Mouse (Mus musculus): ENCODE results near the gene Erp29. TPM values are rescaled to one million over a fixed set of nuclear protein-coding genes. Genes with fewer than 3 reads are reported as not detected.

Gene Erp29
- polyA plus RNA-seq, 1 experiment from 2014 or later: 117 TPM

DNA sequence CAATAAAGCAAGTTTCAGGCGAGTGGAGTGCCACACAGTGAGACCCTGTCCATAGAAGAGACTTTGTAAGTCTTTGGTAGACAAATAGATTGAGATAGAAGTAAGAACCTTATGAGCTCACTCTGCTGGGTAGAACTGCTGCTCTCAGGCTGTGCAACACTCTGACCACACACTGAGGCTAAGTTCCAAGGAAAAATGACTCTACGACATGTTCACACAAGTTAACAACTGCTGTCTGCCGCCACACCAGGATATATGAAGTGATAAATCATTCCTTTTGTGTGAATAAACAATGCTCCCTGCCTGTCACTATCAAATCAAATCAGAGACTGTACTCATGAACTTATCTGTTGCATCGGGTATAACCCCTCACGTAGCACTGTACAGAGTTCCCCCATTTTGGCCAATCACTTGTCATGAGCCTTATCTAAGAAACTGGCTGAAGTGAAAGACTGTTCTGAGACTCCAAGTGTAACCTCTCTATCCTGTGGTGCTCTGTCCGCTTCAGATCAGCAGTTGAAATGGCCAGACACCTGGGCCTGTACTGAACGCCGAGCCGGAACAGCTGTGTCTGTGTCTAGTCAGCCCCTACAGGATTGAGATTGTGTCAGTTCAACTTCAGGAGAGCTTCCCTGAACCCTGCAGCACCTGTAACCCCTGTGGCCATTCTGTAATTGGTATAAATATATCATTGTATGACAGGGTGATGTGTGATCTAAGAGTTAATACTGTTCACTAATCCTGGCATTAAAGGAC lies 3.4 kb upstream of the Erp29 start:
- 42% methylated on average over 9 of the region's 9 CpGs for WGBS
- DNase-seq (no peak), ATAC-seq (ENCODE audit: insufficient read depth) (no peak)
- Histone ChIP-seq H3K4me3 (ENCODE audit: low read depth, low read length) (no peak overlapping the region), H3K36me3 (ENCODE audit: insufficient read depth) (no peaks in the 10 kb centered on the region), H3K9ac (no peak overlapping the region), H3K27me3 (ENCODE audit: insufficient read depth, low read length) (no peaks in the 10 kb centered on the region), H3K9me3 (ENCODE audit: low read depth, low read length) (no peaks in the 10 kb centered on the region), H3K4me2 (no peak overlapping the region), H3K27ac (ENCODE audit: low read depth) (no peak overlapping the region), H3K4me1 (ENCODE audit: insufficient read depth) (peaks cover 14% of the 10 kb centered on the region)
- no peak for TF ChIP-seq CTCF (IDR thresholded peaks at IDR 0.05; ENCODE audit: low read depth)

DNA sequence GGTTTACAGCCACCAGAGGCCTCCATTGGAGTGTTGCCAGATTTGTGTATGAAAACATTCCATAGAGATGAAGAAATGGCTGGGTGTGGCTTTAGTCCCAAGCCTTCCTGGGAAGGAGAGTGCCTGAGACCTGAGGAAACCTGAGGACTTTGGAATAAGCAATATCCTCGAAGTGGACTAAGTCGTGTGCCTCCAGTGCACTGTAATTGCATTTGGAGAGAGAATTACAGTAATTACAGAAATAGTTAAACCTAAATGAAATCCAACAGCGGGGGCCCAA lies 2.1 kb upstream of the Erp29 start:
- no peak overlapping the region for H3K9ac ChIP-seq
- no peak for TF ChIP-seq CTCF (IDR thresholded peaks at IDR 0.05; ENCODE audit: low read depth)
- H3K9me3 ChIP-seq (ENCODE audit: low read depth, low read length): no peaks in the 10 kb centered on the region
- peak overlapping the region; percentile 72; the same call in 1 of the 2 replicates for H3K4me2 ChIP-seq
- peak overlapping the region; percentile 44; the same call in 1 of the 2 replicates for H3K27ac ChIP-seq (ENCODE audit: low read depth)
- peaks cover 14% of the 10 kb centered on the region for H3K4me1 ChIP-seq (ENCODE audit: insufficient read depth)
- DNase-seq (peak; percentile 77), ATAC-seq (ENCODE audit: insufficient read depth) (no peak)
- 69% methylated on average over 3 of the region's 3 CpGs for WGBS
- peaks cover 8% of the 10 kb centered on the region for H3K36me3 ChIP-seq (ENCODE audit: insufficient read depth)
- no peak overlapping the region for H3K4me3 ChIP-seq (ENCODE audit: low read depth, low read length)
- no peaks in the 10 kb centered on the region for H3K27me3 ChIP-seq (ENCODE audit: insufficient read depth, low read length)

DNA sequence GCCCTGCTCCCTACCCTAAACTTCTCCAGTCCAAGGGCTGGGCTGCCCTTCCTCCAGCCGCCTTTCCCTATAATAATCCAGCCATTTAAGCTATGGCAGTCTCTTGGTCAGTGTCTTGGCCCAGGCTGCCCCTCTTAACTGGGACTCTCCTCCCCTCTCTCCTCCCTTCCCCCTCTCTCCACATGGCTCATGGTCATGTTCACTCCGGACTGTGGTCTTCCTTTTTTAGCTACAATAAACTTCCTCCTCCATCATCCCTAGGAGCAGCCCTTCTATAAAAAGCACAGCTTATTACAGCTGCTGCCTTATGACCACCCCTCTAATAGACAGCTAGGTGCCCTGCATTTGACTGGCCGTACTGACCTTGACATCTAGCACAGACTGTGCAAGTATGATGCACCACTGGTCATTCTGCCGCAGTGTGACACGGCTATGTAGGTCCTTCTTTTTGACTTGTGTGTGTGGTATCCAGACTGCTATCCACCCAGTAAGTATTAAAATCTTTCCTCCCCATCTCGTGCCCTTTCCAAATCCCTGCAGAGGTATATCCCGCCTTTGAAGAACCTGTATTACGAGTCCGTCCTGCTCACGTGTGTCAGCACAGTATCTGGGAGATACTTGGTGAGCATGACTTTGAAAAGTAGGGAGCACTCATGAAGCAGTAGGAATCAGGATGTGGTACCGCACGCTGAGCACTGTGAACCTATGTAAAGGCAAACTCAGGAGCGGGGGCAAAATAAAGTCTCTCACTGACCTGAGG lies 1.6 kb upstream of the Erp29 start:
- Histone ChIP-seq H3K4me1 (ENCODE audit: insufficient read depth) (peaks cover 14% of the 10 kb centered on the region), H3K27ac (ENCODE audit: low read depth) (peak overlapping the region; percentile 44; the same call in 1 of the 2 replicates), H3K9ac (0 out of 2 replicates have a peak overlapping the region, but pooled peaks have one; percentile 88), H3K36me3 (ENCODE audit: insufficient read depth) (peaks cover 13% of the 10 kb centered on the region), H3K4me2 (peak overlapping the region; percentile 72), H3K9me3 (ENCODE audit: low read depth, low read length) (no peaks in the 10 kb centered on the region), H3K4me3 (ENCODE audit: low read depth, low read length) (no peak overlapping the region), H3K27me3 (ENCODE audit: insufficient read depth, low read length) (no peaks in the 10 kb centered on the region)
- DNase-seq (no peak), ATAC-seq (ENCODE audit: insufficient read depth) (no peak)
- TF ChIP-seq CTCF (IDR thresholded peaks at IDR 0.05; ENCODE audit: low read depth): no peak
- WGBS: 72% methylated on average over 13 of the region's 13 CpGs

DNA sequence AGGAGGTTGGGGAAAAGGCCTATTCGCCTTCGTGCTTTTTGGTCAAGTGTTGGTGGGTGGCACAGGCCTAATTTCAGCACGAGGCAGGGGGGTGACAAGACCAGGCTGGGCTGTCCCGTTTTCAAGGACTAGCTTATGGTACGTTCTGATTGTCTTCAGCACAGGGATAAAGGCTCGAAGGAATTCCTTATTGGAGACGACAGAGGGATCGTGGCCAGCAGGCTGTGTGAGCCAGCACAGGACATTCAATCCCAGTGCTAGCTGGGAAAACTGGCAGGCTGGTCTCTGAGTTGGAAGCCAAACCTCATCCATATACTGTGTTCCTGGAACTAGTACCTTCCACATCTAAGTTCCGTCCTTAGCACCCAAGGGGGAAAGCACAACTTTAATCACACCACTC lies 600 bp upstream of the Erp29 start:
- Histone ChIP-seq H3K9ac (peak overlapping the region; percentile 88), H3K36me3 (ENCODE audit: insufficient read depth) (peaks cover 23% of the 10 kb centered on the region), H3K27me3 (ENCODE audit: insufficient read depth, low read length) (no peaks in the 10 kb centered on the region), H3K4me3 (ENCODE audit: low read depth, low read length) (peak overlapping the region; percentile 77), H3K4me2 (peak overlapping the region; percentile 72), H3K4me1 (ENCODE audit: insufficient read depth) (peaks cover 14% of the 10 kb centered on the region), H3K9me3 (ENCODE audit: low read depth, low read length) (no peaks in the 10 kb centered on the region), H3K27ac (ENCODE audit: low read depth) (peak overlapping the region; percentile 91)
- ATAC-seq (ENCODE audit: insufficient read depth) (peak; percentile 8), DNase-seq (peak; percentile 59)
- 3% methylated on average over 9 of the region's 9 CpGs for WGBS
- TF ChIP-seq CTCF (IDR thresholded peaks at IDR 0.05; ENCODE audit: low read depth): no peak

DNA sequence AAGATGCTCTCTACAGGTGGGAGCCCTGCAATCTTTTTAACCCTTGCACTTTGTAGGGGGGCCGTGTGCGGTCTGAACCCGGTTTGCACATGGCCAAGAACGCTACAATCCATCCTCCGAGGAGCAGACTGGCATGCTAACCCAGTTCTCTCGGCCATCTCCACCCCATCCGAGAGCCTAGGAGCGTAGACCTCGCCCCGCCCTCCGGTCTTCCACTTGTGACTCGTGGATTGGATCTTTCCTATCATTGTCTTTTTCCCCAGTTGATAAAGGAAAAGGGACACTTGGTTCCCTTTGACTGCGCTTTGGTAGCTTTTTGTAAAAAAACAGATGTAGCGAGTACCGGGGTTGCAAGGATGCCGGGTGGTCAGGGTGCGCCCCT lies 671 bp downstream of the Erp29 start, which contains the start of gene Tmem116:
Gene Tmem116, plus strand, starts transcription at position 250 of the 382 bp plus-strand sequence.
- H3K4me1 ChIP-seq (ENCODE audit: insufficient read depth): peaks cover 14% of the 10 kb centered on the region

DNA sequence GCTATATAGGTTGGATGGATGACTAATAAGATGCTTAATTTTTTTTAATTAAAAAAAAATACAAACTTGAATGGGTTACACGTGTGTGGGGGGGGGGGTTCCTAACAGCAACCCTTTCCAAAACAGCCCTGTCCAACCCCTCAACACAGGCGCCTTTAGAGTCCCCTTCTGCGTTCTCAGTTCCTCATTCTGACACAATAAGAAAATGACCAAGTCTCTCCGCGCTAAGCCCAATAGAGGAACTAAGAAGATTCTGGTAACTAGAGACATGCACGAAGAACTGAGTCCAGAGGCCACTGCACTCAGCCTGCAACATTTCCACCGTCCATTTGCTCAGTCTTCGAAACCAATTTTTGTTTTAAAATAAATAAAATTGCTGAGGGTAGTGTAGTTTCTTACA lies 1.1 kb downstream of the Erp29 start:
- TF ChIP-seq CTCF (IDR thresholded peaks at IDR 0.05; ENCODE audit: low read depth): no peak
- Histone ChIP-seq H3K27ac (ENCODE audit: low read depth) (no peak overlapping the region), H3K27me3 (ENCODE audit: insufficient read depth, low read length) (no peaks in the 10 kb centered on the region), H3K9ac (peak overlapping the region; percentile 77), H3K4me1 (ENCODE audit: insufficient read depth) (peaks cover 14% of the 10 kb centered on the region), H3K36me3 (ENCODE audit: insufficient read depth) (peaks cover 39% of the 10 kb centered on the region), H3K9me3 (ENCODE audit: low read depth, low read length) (no peaks in the 10 kb centered on the region), H3K4me2 (peak overlapping the region; percentile 72), H3K4me3 (ENCODE audit: low read depth, low read length) (peak overlapping the region; percentile 77)
- no peak for DNase-seq
- ATAC-seq (ENCODE audit: insufficient read depth): no peak
- 20% methylated on average over 8 of the region's 8 CpGs for WGBS

More for the DNA sequence above, 671 bp downstream of the Erp29 start, which contains the start of gene Tmem116:
- H3K9me3 ChIP-seq (ENCODE audit: low read depth, low read length): no peaks in the 10 kb centered on the region
- DNase-seq: peak; percentile 64
- no peak for TF ChIP-seq CTCF (IDR thresholded peaks at IDR 0.05; ENCODE audit: low read depth)
- ATAC-seq (ENCODE audit: insufficient read depth): peak; percentile 39; the same call in 1 of the 2 replicates
- peaks cover 35% of the 10 kb centered on the region for H3K36me3 ChIP-seq (ENCODE audit: insufficient read depth)
- H3K9ac ChIP-seq: peak within 1 kb of the TSS; percentile 88
- H3K4me2 ChIP-seq: peak within 1 kb of the TSS; percentile 72
- H3K27me3 ChIP-seq (ENCODE audit: insufficient read depth, low read length): no peaks in the 10 kb centered on the region
- 0% methylated on average over 17 of the region's 17 CpGs for WGBS
- peak within 1 kb of the TSS; percentile 91 for H3K27ac ChIP-seq (ENCODE audit: low read depth)
- peak within 1 kb of the TSS; percentile 77 for H3K4me3 ChIP-seq (ENCODE audit: low read depth, low read length)

DNA sequence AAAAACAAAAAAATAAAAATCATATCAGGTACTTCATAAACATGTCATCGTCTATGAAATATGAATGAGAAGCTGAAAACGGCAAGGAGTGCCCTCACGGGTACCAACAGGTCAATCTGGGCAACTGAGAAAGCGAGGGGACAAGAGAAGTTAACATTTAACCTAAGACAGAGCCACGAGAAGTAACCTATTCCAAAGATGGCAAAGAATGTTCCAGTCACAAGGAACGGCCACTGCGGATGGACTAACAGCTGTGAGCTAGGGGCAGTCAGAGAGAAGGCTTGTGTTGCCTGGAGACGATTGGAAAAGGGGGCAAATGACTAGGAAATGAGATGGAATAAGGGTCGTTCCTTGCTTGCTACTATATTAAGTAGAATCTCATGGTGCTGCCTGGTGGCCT lies 1.8 kb downstream of the Erp29 start:
- TF ChIP-seq CTCF (IDR thresholded peaks at IDR 0.05; ENCODE audit: low read depth): no peak
- Histone ChIP-seq H3K27me3 (ENCODE audit: insufficient read depth, low read length) (no peaks in the 10 kb centered on the region), H3K9me3 (ENCODE audit: low read depth, low read length) (no peaks in the 10 kb centered on the region), H3K9ac (no peak overlapping the region), H3K4me2 (peak overlapping the region; percentile 72), H3K4me1 (ENCODE audit: insufficient read depth) (peaks cover 14% of the 10 kb centered on the region), H3K36me3 (ENCODE audit: insufficient read depth) (peaks cover 46% of the 10 kb centered on the region), H3K4me3 (ENCODE audit: low read depth, low read length) (no peak overlapping the region), H3K27ac (ENCODE audit: low read depth) (no peak overlapping the region)
- DNase-seq (no peak), ATAC-seq (ENCODE audit: insufficient read depth) (no peak)
- 77% methylated on average over 9 of the region's 9 CpGs for WGBS

Data from lung, embryonic 14.5 days (tissue).